Mouse (Mus musculus) testis, adult 2 months (tissue): ENCODE measurements around the gene Dnah12. TPM values are rescaled to one million over a fixed set of nuclear protein-coding genes. Genes with fewer than 3 reads are reported as not detected.

Experiments
- H3K27ac ChIP-seq: fragments of 200-500 bp; 2 replicates; pipeline ENCODE4 v1.5.1; 2012; ENCODE audit warnings: low read depth, low read length; ENCODE audit not compliant: control insufficient read depth, insufficient read depth
- H3K27me3 ChIP-seq: fragments of 200-500 bp; 2 replicates; pipeline ENCODE4 v1.6.1; 2012; ENCODE audit warnings: mild to moderate bottlenecking, low read length, moderate library complexity; ENCODE audit not compliant: control insufficient read depth, insufficient read depth
- H3K36me3 ChIP-seq: fragments of 200-500 bp; 2 replicates; pipeline ENCODE4 v1.6.1; 2012; ENCODE audit warnings: mild to moderate bottlenecking, low read length; ENCODE audit not compliant: control insufficient read depth, insufficient read depth
- H3K4me1 ChIP-seq: fragments of 200-500 bp; 2 replicates; pipeline ENCODE4 v1.6.1; 2012; ENCODE audit warnings: low read length; ENCODE audit not compliant: control insufficient read depth, insufficient read depth
- H3K4me3 ChIP-seq: fragments of 200-500 bp; 2 replicates; pipeline ENCODE4 v1.5.1; 2012; ENCODE audit warnings: low read depth, mild to moderate bottlenecking, low read length, moderate library complexity, mixed read lengths; ENCODE audit not compliant: control insufficient read depth
- CTCF ChIP-seq: fragments of 200-500 bp; IDR thresholded peaks from 2 replicates; pipeline ENCODE4 v1.5.1; 2012; ENCODE audit warnings: low read depth, mild to moderate bottlenecking, inconsistent platforms, low read length, moderate library complexity; ENCODE audit not compliant: control insufficient read depth, insufficient read depth, insufficient replicate concordance
- POLR2A ChIP-seq: fragments of 200-500 bp; IDR thresholded peaks from 2 replicates; pipeline ENCODE4 v1.6.1; 2012; ENCODE audit warnings: low read depth, mild to moderate bottlenecking, inconsistent platforms, low read length, moderate library complexity; ENCODE audit not compliant: control insufficient read depth
- polyA plus RNA-seq: library from polyadenylated mRNA; depleted of rRNA; stranded (reverse); fragments of >200 nt; gene quantifications from 2 replicates; pipeline ENCODE4 v1.2.3, GENCODE M21; 2012; rRNA removed

The Dnah12 gene
- polyA plus RNA-seq, 1 experiment, result 7.4 TPM

DNA sequence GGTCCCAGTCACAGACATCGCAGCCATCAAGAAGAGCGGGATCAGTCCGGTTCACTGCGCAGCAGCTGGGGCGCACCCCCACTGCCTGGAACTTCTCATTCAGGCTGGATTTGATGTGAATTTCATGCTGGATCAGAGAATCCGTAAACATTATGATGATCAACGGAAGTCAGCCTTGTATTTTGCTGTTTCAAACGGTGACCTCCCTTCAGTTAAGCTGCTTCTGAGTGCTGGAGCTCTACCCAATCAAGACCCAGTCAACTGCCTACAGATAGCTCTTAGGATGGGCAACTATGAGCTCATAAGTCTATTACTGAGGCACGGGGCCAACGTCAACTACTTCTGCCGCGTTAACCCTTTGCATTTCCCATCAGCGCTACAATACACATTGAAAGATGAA, 218.8 kb downstream of the Dnah12 start:
- no peaks in the 10 kb centered on the region for H3K27me3 ChIP-seq

DNA sequence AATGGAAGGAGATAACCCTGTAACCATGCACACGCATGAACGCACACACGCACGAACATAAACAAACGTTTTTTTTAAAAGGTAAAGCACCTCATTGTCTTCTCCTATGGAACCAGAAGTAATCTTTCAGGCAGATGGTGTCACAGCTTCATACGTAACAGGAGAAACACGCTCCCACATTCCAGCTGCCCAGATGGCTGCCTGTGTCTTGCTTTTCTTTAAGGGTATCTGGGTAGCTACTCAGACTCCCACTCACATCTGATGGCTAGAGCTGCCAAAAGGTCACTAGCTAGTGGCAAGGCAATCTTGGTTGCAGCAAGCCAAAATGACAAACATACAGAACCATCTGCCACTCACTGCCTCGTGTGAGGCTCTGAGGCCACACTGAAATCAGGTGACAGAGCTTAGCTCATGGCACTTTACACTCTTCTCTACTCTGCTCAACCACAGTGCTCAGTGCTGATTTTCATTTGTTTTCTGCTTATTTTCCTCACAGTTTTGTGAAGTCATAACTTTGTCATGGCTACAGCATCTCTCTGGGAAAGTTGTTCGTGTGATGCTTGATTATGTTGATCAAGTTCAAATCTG, 220.7 kb downstream of the Dnah12 start:
- H3K4me3 ChIP-seq, result no peak overlapping the region
- no peak for TF ChIP-seq CTCF
- TF ChIP-seq POLR2A, result no peak
- no peak overlapping the region for H3K27ac ChIP-seq
- no peaks in the 10 kb centered on the region for H3K27me3 ChIP-seq
- H3K4me1 ChIP-seq, result peaks cover 2% of the 10 kb centered on the region
- H3K36me3 ChIP-seq, result no peaks in the 10 kb centered on the region

More for the DNA sequence above, 218.8 kb downstream of the Dnah12 start:
- Histone ChIP-seq H3K27ac (peak overlapping the region; percentile 56; the same call in 1 of the 2 replicates), H3K4me1 (peaks cover 2% of the 10 kb centered on the region), H3K36me3 (no peaks in the 10 kb centered on the region), H3K4me3 (no peak overlapping the region; the same call in 1 of the 2 replicates)
- no peak for TF ChIP-seq CTCF
- no peak for TF ChIP-seq POLR2A

DNA sequence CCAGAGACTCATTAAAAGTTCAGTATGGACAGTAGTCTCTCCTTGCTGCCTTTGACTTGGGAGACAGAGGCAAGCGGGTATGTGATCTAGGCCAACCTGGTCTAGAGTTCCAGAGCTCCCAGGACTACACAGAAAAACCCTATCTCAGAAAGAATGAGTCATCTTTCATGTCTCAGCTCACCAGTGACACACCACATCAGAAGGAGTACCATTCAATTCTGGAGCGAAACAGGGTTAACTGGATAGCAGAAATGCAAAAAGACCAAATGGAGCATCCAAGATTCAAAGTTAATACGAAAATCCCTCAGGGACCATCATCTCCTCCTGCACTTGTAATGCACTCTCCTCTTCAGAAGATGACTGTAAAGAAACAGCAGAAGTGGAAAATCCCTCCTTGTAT, 226.2 kb downstream of the Dnah12 start:
- Histone ChIP-seq H3K27me3 (no peaks in the 10 kb centered on the region), H3K4me3 (no peak overlapping the region), H3K36me3 (no peaks in the 10 kb centered on the region; the same call in none of the 2 replicates), H3K27ac (no peak overlapping the region), H3K4me1 (no peaks in the 10 kb centered on the region)
- TF ChIP-seq POLR2A (no peak), CTCF (no peak)

DNA sequence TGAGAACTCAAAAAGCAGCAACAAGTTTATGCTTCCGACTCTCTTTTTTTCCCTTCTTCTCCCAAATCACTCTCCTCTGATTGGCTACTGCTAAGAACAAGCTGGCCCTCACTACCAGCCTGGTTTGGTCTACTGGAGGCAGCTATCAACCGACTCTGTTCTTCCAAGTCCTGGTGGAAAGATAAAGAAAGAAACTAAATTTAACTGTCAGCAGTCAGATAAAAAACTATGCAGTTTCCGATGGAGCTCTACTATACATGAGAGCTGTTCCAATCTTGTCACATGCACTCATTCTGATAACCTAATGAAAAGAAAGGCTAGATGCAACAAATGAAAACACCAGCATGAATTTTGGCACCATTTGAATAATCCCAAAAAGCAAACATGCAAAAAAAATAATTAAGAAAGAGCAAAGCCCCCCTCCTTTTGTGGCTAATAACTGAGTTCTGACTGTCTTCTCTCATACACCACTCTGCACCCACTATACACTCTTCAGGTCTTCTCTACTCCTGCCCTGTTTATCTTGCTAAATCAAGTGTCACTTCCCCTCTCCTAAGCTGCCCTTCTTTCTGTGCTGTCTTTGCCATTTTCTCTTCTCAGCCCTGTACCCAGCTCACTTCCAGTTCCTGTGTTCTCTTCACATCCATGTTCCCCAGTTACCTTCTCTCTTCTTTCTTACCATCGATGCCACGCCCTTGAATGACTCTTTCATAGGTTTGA, 230.8 kb downstream of the Dnah12 start:
- Histone ChIP-seq H3K27ac (no peak overlapping the region), H3K4me3 (no peak overlapping the region), H3K4me1 (no peaks in the 10 kb centered on the region), H3K36me3 (no peaks in the 10 kb centered on the region; the same call in none of the 2 replicates), H3K27me3 (no peaks in the 10 kb centered on the region)
- no peak for TF ChIP-seq CTCF
- TF ChIP-seq POLR2A, result no peak

DNA sequence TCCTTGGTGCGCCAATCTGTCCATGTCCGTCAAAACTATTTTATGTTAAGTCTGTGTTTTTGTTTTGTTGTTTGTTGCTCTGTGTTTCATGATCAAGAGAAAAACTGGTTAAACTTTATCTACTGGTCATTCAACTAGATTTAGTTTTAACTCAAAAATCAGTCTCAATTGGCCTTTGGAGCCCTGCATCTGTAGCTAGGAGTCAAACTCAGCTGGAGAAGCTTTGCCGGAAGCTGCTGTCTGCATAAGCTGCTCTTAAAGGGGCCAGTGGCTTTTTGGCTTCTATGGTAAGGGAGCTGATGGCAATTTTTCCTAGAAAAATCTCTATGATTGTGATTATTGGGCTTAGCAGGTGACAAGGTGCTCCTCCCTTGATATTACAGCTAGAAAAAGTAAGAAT, 241.8 kb downstream of the Dnah12 start:
- no peak for TF ChIP-seq POLR2A
- TF ChIP-seq CTCF, result no peak
- Histone ChIP-seq H3K4me1 (no peaks in the 10 kb centered on the region), H3K27me3 (no peaks in the 10 kb centered on the region), H3K4me3 (no peak overlapping the region), H3K27ac (no peak overlapping the region), H3K36me3 (no peaks in the 10 kb centered on the region; the same call in 1 of the 2 replicates)

DNA sequence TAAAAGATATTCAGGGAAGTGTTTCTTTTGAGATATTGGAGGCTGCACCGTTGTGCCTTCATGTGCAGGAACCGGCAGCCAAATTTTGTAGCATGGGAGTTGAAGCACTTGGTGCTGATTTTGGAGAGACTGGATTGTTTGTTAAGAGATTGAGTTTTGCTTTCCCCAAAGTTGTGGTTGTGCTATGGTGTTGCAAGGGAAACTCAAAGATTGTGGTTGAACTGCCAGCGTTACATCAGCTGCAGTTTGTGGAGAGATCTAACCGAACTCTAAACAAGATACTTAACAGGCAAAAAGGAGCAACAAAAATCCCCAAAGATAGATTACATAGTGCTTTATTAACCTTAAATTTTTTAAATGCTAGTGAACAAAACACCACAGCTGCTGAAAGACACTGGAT, 242.5 kb downstream of the Dnah12 start:
- H3K36me3 ChIP-seq, result no peaks in the 10 kb centered on the region; the same call in 1 of the 2 replicates
- no peak overlapping the region for H3K4me3 ChIP-seq
- no peaks in the 10 kb centered on the region for H3K27me3 ChIP-seq
- no peak overlapping the region for H3K27ac ChIP-seq
- no peak for TF ChIP-seq POLR2A
- no peak for TF ChIP-seq CTCF
- H3K4me1 ChIP-seq, result no peaks in the 10 kb centered on the region

Other genes with a start within 250 kb of the Dnah12 start
- 18.2 and 21.9 TPM in 2 replicates for gene Slmap, start 158.3 kb upstream of the Dnah12 start, polyA plus RNA-seq
- gene Dennd6a, start 119.4 kb upstream of the Dnah12 start, polyA plus RNA-seq, result 3.0 and 3.7 TPM in 2 replicates
- 115 and 121 TPM in 2 replicates for gene Arf4, start 55.2 kb upstream of the Dnah12 start, polyA plus RNA-seq
- 2.0 and 2.3 TPM in 2 replicates for gene Pde12, start 23.4 kb upstream of the Dnah12 start, polyA plus RNA-seq
- gene Asb14, start 201.3 kb downstream of the Dnah12 start, polyA plus RNA-seq, result 3.0 and 3.1 TPM in 2 replicates